Mouse (Mus musculus): ENCODE measurements at regions not wholly inside any gene's neighbourhood (a gene's known extent, or its start where the extent isn't known, plus 50 kb on each side); places are given as distances from the start of the nearest gene placed in this dataset.
A peak's percentile ranks its signal among the peaks of the same experiment; 100 is the strongest.

- no peak for DNase-seq (ENCODE audit: extremely low spot score in 1 of 2, low spot score in 1 of 2)
Observed at GRCm38 (mm10) chr3:52469397-52469796, 201.3 kb downstream of the Foxo1 start.

GRCm38 (mm10) chr3:52468326-52468725 is 200.2 kb downstream of the Foxo1 start:
- DNase-seq (ENCODE audit: extremely low spot score in 1 of 2, low spot score in 1 of 2), result no peak

GRCm38 (mm10) chr3:52467876-52468275 is 199.7 kb downstream of the Foxo1 start:
- DNase-seq (ENCODE audit: extremely low spot score in 1 of 2, low spot score in 1 of 2), result no peak

- DNase-seq (ENCODE audit: extremely low spot score in 1 of 2, low spot score in 1 of 2), result no peak
Observed at GRCm38 (mm10) chr3:52466984-52467565, 198.9 kb downstream of the Foxo1 start.

- DNase-seq (ENCODE audit: extremely low spot score in 1 of 2, low spot score in 1 of 2), result no peak
Observed at GRCm38 (mm10) chr3:52466571-52466970, 198.4 kb downstream of the Foxo1 start.

- no peak for DNase-seq (ENCODE audit: extremely low spot score in 1 of 2, low spot score in 1 of 2)
Observed at GRCm38 (mm10) chr3:52463911-52464310, 195.8 kb downstream of the Foxo1 start.

GRCm38 (mm10) chr3:52454955-52455354 is 186.8 kb downstream of the Foxo1 start:
- no peak for DNase-seq (ENCODE audit: extremely low spot score in 1 of 2, low spot score in 1 of 2)

- no peak for DNase-seq (ENCODE audit: extremely low spot score in 1 of 2, low spot score in 1 of 2)
Observed at GRCm38 (mm10) chr3:52453041-52453440, 184.9 kb downstream of the Foxo1 start.

- DNase-seq (ENCODE audit: extremely low spot score in 1 of 2, low spot score in 1 of 2), result peak in 1 of 2 experiments; percentile 5
Observed at GRCm38 (mm10) chr3:52452345-52452744, 184.2 kb downstream of the Foxo1 start.

GRCm38 (mm10) chr3:52446991-52447390 is 178.9 kb downstream of the Foxo1 start:
- no peak for DNase-seq (ENCODE audit: extremely low spot score in 1 of 2, low spot score in 1 of 2)

- DNase-seq (ENCODE audit: extremely low spot score in 1 of 2, low spot score in 1 of 2), result no peak
Observed at GRCm38 (mm10) chr3:52446500-52446899, 178.4 kb downstream of the Foxo1 start.

- DNase-seq (ENCODE audit: extremely low spot score in 1 of 2, low spot score in 1 of 2), result no peak
Observed at GRCm38 (mm10) chr3:52444420-52445119, 176.4 kb downstream of the Foxo1 start.

- DNase-seq (ENCODE audit: extremely low spot score in 1 of 2, low spot score in 1 of 2), result peak in 1 of 2 experiments; percentile 6
Observed at GRCm38 (mm10) chr3:52443856-52444255, 175.7 kb downstream of the Foxo1 start.

- no peak for DNase-seq (ENCODE audit: extremely low spot score in 1 of 2, low spot score in 1 of 2)
Observed at GRCm38 (mm10) chr3:52429014-52429589, 161.0 kb downstream of the Foxo1 start.

- no peak for DNase-seq (ENCODE audit: extremely low spot score in 1 of 2, low spot score in 1 of 2)
Observed at GRCm38 (mm10) chr3:52422826-52423225, 154.7 kb downstream of the Foxo1 start.

GRCm38 (mm10) chr3:52416261-52416660 is 148.1 kb downstream of the Foxo1 start:
- no peak for DNase-seq (ENCODE audit: extremely low spot score in 1 of 2, low spot score in 1 of 2)

- no peak for DNase-seq (ENCODE audit: extremely low spot score in 1 of 2, low spot score in 1 of 2)
Observed at GRCm38 (mm10) chr3:52415361-52415760, 147.2 kb downstream of the Foxo1 start.

- no peak for DNase-seq (ENCODE audit: extremely low spot score in 1 of 2, low spot score in 1 of 2)
Observed at GRCm38 (mm10) chr3:52414017-52414416, 145.9 kb downstream of the Foxo1 start.

- DNase-seq (ENCODE audit: extremely low spot score in 1 of 2, low spot score in 1 of 2), result no peak
Observed at GRCm38 (mm10) chr3:52413187-52413746, 145.1 kb downstream of the Foxo1 start.

GRCm38 (mm10) chr3:52411356-52411755 is 143.2 kb downstream of the Foxo1 start:
- DNase-seq (ENCODE audit: extremely low spot score in 1 of 2, low spot score in 1 of 2), result no peak

- no peak for DNase-seq (ENCODE audit: extremely low spot score in 1 of 2, low spot score in 1 of 2)
Observed at GRCm38 (mm10) chr3:52409465-52409864, 141.3 kb downstream of the Foxo1 start.
